Mouse (Mus musculus): ENCODE data around the gene Fam111a. TPM values are rescaled to one million over a fixed set of nuclear protein-coding genes. Genes with fewer than 3 reads are reported as not detected.

Gene Fam111a
- total and polyA plus RNA-seq, 3 experiments, result 47.6 to 103 (median 92.6) TPM

- in situ Hi-C loops (cut with MboI; ENCODE audit: low pct_ligation_motif_present, low pct_unique_long_range_greater_than_20kb, low sequenced_read_pairs), result loop anchor here (10.0 kb wide), 2 partner anchors 231 to 559 kb away; no protein-coding TSS in a partner anchor
Measured at GRCm38 (mm10) chr19:12573266-12574011, 27.9 kb downstream of the Fam111a start.

GRCm38 (mm10) chr19:12574012-12574407 is 28.5 kb downstream of the Fam111a start:
- Histone ChIP-seq H3K9me3 (replicated peaks; ENCODE audit: low read length) (no peaks in the 10 kb centered on the region), H3K4me1 (ENCODE audit: control insufficient read depth in 1 of 2, insufficient read depth in 2 of 2) (peaks cover 15 to 53% of the 10 kb centered on the region in 2 experiments), H3K9ac (ENCODE audit: insufficient read depth, low read depth) (peak overlapping the region; percentile 95), H3K36me3 (replicated peaks in 1 of 2; ENCODE audit: control insufficient read depth in 1 of 2, insufficient read depth in 1 of 2, low read length in 1 of 2) (peaks cover 20 to 27% of the 10 kb centered on the region in 2 experiments), H3K79me2 (replicated peaks; ENCODE audit: control insufficient read depth, extremely low read depth, insufficient read depth, poor library complexity, severe bottlenecking) (peaks cover 66% of the 10 kb centered on the region), H3K27ac (ENCODE audit: insufficient read depth, low read depth) (peak overlapping the region; percentile 92), H3K4me3 (replicated peaks in 1 of 3; ENCODE audit: low read depth in 2 of 3, low read length in 2 of 3, poor library complexity in 1 of 3) (peak overlapping the region; percentile 77 to 91 (median 85)), H3K27me3 (replicated peaks) (no peaks in the 10 kb centered on the region), H3K4me2 (ENCODE audit: insufficient read depth, low read depth, poor library complexity, severe bottlenecking) (peak overlapping the region; percentile 100)
- dilution Hi-C loops (cut with MboI; ENCODE audit: extremely low pct_ligation_motif_present, extremely low pct_unique_long_range_greater_than_20kb, low sequenced_read_pairs), result no loop called here
- DNase-seq (ENCODE audit: extremely low read depth), result peak; percentile 82
- in situ Hi-C loops (cut with MboI; ENCODE audit: low pct_ligation_motif_present, low pct_unique_long_range_greater_than_20kb, low sequenced_read_pairs), result loop anchor here (10.0 kb wide), 2 partner anchors 231 to 559 kb away; no protein-coding TSS in a partner anchor
- TF ChIP-seq POLR2AphosphoS2 (IDR thresholded peaks at IDR 0.05; ENCODE audit: low read depth, low read length) (0 out of 2 replicates have a peak, but pooled peaks have one; percentile 67), JUND (conservative IDR thresholded peaks at IDR 0.05; ENCODE audit: low read depth, low read length) (no peak), POLR2A (IDR thresholded peaks at IDR 0.05; ENCODE audit: low read depth, low read length) (peak; percentile 71; the same call in 1 of the 2 replicates), SMC3 (IDR thresholded peaks at IDR 0.05; ENCODE audit: low read depth, low read length) (no peak), RCOR1 (conservative IDR thresholded peaks at IDR 0.05; ENCODE audit: low read depth, low read length) (0 out of 2 replicates have a peak, but pooled peaks have one; percentile 47), EP300 (IDR thresholded peaks at IDR 0.05; ENCODE audit: low read length) (peak; percentile 47; the same call in 1 of the 2 replicates), JUN (IDR thresholded peaks at IDR 0.05; ENCODE audit: insufficient read depth, low read depth, low read length) (no peak), KAT2A (IDR thresholded peaks at IDR 0.05; ENCODE audit: insufficient replicate concordance, low read length) (no peak), ETS1 (conservative IDR thresholded peaks at IDR 0.05; ENCODE audit: low read depth, low read length) (peak; percentile 71), CTCF (conservative IDR thresholded peaks at IDR 0.05 in 1 of 2, IDR thresholded peaks at IDR 0.05 in 1 of 2; ENCODE audit: low read depth in 2 of 2, low read length in 2 of 2) (no peak), UBTF (IDR thresholded peaks at IDR 0.05; ENCODE audit: low read depth, low read length) (no peak), MAZ (IDR thresholded peaks at IDR 0.05; ENCODE audit: low read depth, low read length) (no peak), PAX5 (IDR thresholded peaks at IDR 0.05; ENCODE audit: low read length) (no peak), BHLHE40 (IDR thresholded peaks at IDR 0.05; ENCODE audit: low read depth, low read length) (no peak), CHD1 (IDR thresholded peaks at IDR 0.05; ENCODE audit: low read depth, low read length) (no peak; the same call in 1 of the 2 replicates), IRF4 (IDR thresholded peaks at IDR 0.05; ENCODE audit: low read depth, low read length) (peak; percentile 66), HCFC1 (IDR thresholded peaks at IDR 0.05; ENCODE audit: low read depth, low read length) (peak; percentile 62)

More at GRCm38 (mm10) chr19:12573266-12574011, 27.9 kb downstream of the Fam111a start:
- H3K9ac ChIP-seq (ENCODE audit: insufficient read depth, low read depth), result peak overlapping the region; percentile 95
- peak; percentile 99 for DNase-seq (ENCODE audit: extremely low read depth)
- peaks cover 15 to 23% of the 10 kb centered on the region in 2 experiments for H3K36me3 ChIP-seq (replicated peaks in 1 of 2; ENCODE audit: control insufficient read depth in 1 of 2, insufficient read depth in 1 of 2, low read length in 1 of 2)
- H3K4me3 ChIP-seq (replicated peaks in 1 of 3; ENCODE audit: low read depth in 2 of 3, low read length in 2 of 3, poor library complexity in 1 of 3), result peak overlapping the region; percentile 77 to 91 (median 85)
- no peaks in the 10 kb centered on the region for H3K9me3 ChIP-seq (replicated peaks; ENCODE audit: low read length)
- peak overlapping the region; percentile 92 for H3K27ac ChIP-seq (ENCODE audit: insufficient read depth, low read depth)
- peak overlapping the region; percentile 100 for H3K4me2 ChIP-seq (ENCODE audit: insufficient read depth, low read depth, poor library complexity, severe bottlenecking)
- H3K79me2 ChIP-seq (replicated peaks; ENCODE audit: control insufficient read depth, extremely low read depth, insufficient read depth, poor library complexity, severe bottlenecking), result peaks cover 67% of the 10 kb centered on the region
- no peak for TF ChIP-seq BHLHE40 (IDR thresholded peaks at IDR 0.05; ENCODE audit: low read depth, low read length)
- TF ChIP-seq CTCF (conservative IDR thresholded peaks at IDR 0.05 in 1 of 2, IDR thresholded peaks at IDR 0.05 in 1 of 2; ENCODE audit: low read depth in 2 of 2, low read length in 2 of 2), result no peak
- peak; percentile 75 for TF ChIP-seq ELF1 (IDR thresholded peaks at IDR 0.05; ENCODE audit: low read depth, low read length)
- TF ChIP-seq ZNF384 (IDR thresholded peaks at IDR 0.05; ENCODE audit: low read depth, low read length), result peak; percentile 96
- peak; percentile 65 for TF ChIP-seq ETS1 (conservative IDR thresholded peaks at IDR 0.05; ENCODE audit: low read depth, low read length)
- TF ChIP-seq ZMIZ1 (IDR thresholded peaks at IDR 0.05; ENCODE audit: low read depth, low read length), result peak; percentile 69; the same call in 1 of the 2 replicates
- TF ChIP-seq RAD21 (IDR thresholded peaks at IDR 0.05; ENCODE audit: low read depth, low read length), result no peak
- TF ChIP-seq HCFC1 (IDR thresholded peaks at IDR 0.05; ENCODE audit: low read depth, low read length), result peak; percentile 59; the same call in 1 of the 2 replicates
- no peak for TF ChIP-seq JUN (IDR thresholded peaks at IDR 0.05; ENCODE audit: insufficient read depth, low read depth, low read length)
- TF ChIP-seq TCF12 (IDR thresholded peaks at IDR 0.05; ENCODE audit: low read depth, low read length), result peak; percentile 79
- peak; percentile 58; the same call in 1 of the 2 replicates for TF ChIP-seq MEF2A (IDR thresholded peaks at IDR 0.05; ENCODE audit: borderline replicate concordance, low read depth, low read length)
- TF ChIP-seq NRF1 (IDR thresholded peaks at IDR 0.05; ENCODE audit: low read depth, low read length), result peak; percentile 98
- TF ChIP-seq POLR2A (IDR thresholded peaks at IDR 0.05; ENCODE audit: low read depth, low read length), result peak; percentile 68
- TF ChIP-seq PAX5 (IDR thresholded peaks at IDR 0.05; ENCODE audit: low read length), result no peak
- TF ChIP-seq ZKSCAN1 (IDR thresholded peaks at IDR 0.05; ENCODE audit: borderline replicate concordance, low read depth, low read length), result no peak
- TF ChIP-seq SIN3A (IDR thresholded peaks at IDR 0.05; ENCODE audit: low read length), result peak; percentile 98
- no peak for TF ChIP-seq ZC3H11A (IDR thresholded peaks at IDR 0.05; ENCODE audit: low read depth, low read length)
- no peak; the same call in 1 of the 2 replicates for TF ChIP-seq JUND (conservative IDR thresholded peaks at IDR 0.05; ENCODE audit: low read depth, low read length)
- peak; percentile 86 for TF ChIP-seq KAT2A (IDR thresholded peaks at IDR 0.05; ENCODE audit: insufficient replicate concordance, low read length)
- TF ChIP-seq RCOR1 (conservative IDR thresholded peaks at IDR 0.05; ENCODE audit: low read depth, low read length), result no peak
- no peak for TF ChIP-seq GABPA (IDR thresholded peaks at IDR 0.05; ENCODE audit: insufficient replicate concordance, low read depth, low read length)
- no peak for TF ChIP-seq EP300 (IDR thresholded peaks at IDR 0.05; ENCODE audit: low read length)
- peak; percentile 85 for TF ChIP-seq CHD2 (IDR thresholded peaks at IDR 0.05; ENCODE audit: low read length)
- no peak for TF ChIP-seq MAFK (IDR thresholded peaks at IDR 0.05; ENCODE audit: insufficient replicate concordance, low read length)
- TF ChIP-seq POLR2AphosphoS2 (IDR thresholded peaks at IDR 0.05; ENCODE audit: low read depth, low read length), result peak; percentile 92
- TF ChIP-seq MYC (IDR thresholded peaks at IDR 0.05; ENCODE audit: low read depth, low read length), result no peak
- peak; percentile 77; the same call in 1 of the 2 replicates for TF ChIP-seq IRF4 (IDR thresholded peaks at IDR 0.05; ENCODE audit: low read depth, low read length)
- TF ChIP-seq MAX (IDR thresholded peaks at IDR 0.05; ENCODE audit: low read length), result peak; percentile 26
- peak; percentile 87 for TF ChIP-seq MXI1 (IDR thresholded peaks at IDR 0.05; ENCODE audit: low read depth, low read length)
- TF ChIP-seq USF2 (conservative IDR thresholded peaks at IDR 0.05; ENCODE audit: low read depth, low read length), result no peak
- peak; percentile 99 for TF ChIP-seq E2F4 (IDR thresholded peaks at IDR 0.05; ENCODE audit: insufficient replicate concordance, low read depth, low read length)
- peak; percentile 91 for TF ChIP-seq NELFE (IDR thresholded peaks at IDR 0.05; ENCODE audit: low read depth, low read length)
- TF ChIP-seq UBTF (IDR thresholded peaks at IDR 0.05; ENCODE audit: low read depth, low read length), result no peak
- peak; percentile 94 for TF ChIP-seq TBP (conservative IDR thresholded peaks at IDR 0.05; ENCODE audit: low read depth, low read length)
- TF ChIP-seq CHD1 (IDR thresholded peaks at IDR 0.05; ENCODE audit: low read depth, low read length), result peak; percentile 24; the same call in 1 of the 2 replicates
- no peaks in the 10 kb centered on the region for H3K27me3 ChIP-seq (replicated peaks)
- dilution Hi-C loops (cut with MboI; ENCODE audit: extremely low pct_ligation_motif_present, extremely low pct_unique_long_range_greater_than_20kb, low sequenced_read_pairs), result no loop called here
- H3K4me1 ChIP-seq (ENCODE audit: control insufficient read depth in 1 of 2, insufficient read depth in 2 of 2), result peaks cover 18 to 54% of the 10 kb centered on the region in 2 experiments
